Mouse (Mus musculus): ENCODE data around the gene Ifngr2. TPM values are rescaled to one million over a fixed set of nuclear protein-coding genes. Genes with fewer than 3 reads are reported as not detected.
A peak's percentile ranks its signal among the peaks of the same experiment; 100 is the strongest.
"Not testable (repeated sequence)": the region's sequence is repeated elsewhere in the genome, so short reads cannot be mapped to it uniquely, and the experiment has no call there.

Ifngr2 gene
- polyA plus RNA-seq, 1 experiment = 22.0 TPM

- H3K4me3 ChIP-seq (ENCODE audit: insufficient read depth, low read depth, low read length); H3K27ac ChIP-seq (replicated peaks; ENCODE audit: low read depth, low read length); H3K4me1 ChIP-seq (ENCODE audit: control insufficient read depth, insufficient read depth, insufficient read length, low read length): not testable (repeated sequence)
Measured at GRCm38 (mm10) chr16:91530830-91531229, 16.0 kb upstream of the Ifngr2 start.

GRCm38 (mm10) chr16:91531856-91532255, 15.0 kb upstream of the Ifngr2 start:
- Histone ChIP-seq H3K4me1 (ENCODE audit: control insufficient read depth, insufficient read depth, insufficient read length, low read length) (no peaks in the 10 kb centered on the region), H3K4me3 (ENCODE audit: insufficient read depth, low read depth, low read length) (no peak overlapping the region), H3K27ac (replicated peaks; ENCODE audit: low read depth, low read length) (no peak overlapping the region)

- no peak overlapping the region for H3K4me3 ChIP-seq (ENCODE audit: insufficient read depth, low read depth, low read length)
- no peak overlapping the region for H3K27ac ChIP-seq (replicated peaks; ENCODE audit: low read depth, low read length)
- H3K4me1 ChIP-seq (ENCODE audit: control insufficient read depth, insufficient read depth, insufficient read length, low read length) = no peaks in the 10 kb centered on the region
Measured at GRCm38 (mm10) chr16:91532429-91532828, 14.4 kb upstream of the Ifngr2 start.

DNA sequence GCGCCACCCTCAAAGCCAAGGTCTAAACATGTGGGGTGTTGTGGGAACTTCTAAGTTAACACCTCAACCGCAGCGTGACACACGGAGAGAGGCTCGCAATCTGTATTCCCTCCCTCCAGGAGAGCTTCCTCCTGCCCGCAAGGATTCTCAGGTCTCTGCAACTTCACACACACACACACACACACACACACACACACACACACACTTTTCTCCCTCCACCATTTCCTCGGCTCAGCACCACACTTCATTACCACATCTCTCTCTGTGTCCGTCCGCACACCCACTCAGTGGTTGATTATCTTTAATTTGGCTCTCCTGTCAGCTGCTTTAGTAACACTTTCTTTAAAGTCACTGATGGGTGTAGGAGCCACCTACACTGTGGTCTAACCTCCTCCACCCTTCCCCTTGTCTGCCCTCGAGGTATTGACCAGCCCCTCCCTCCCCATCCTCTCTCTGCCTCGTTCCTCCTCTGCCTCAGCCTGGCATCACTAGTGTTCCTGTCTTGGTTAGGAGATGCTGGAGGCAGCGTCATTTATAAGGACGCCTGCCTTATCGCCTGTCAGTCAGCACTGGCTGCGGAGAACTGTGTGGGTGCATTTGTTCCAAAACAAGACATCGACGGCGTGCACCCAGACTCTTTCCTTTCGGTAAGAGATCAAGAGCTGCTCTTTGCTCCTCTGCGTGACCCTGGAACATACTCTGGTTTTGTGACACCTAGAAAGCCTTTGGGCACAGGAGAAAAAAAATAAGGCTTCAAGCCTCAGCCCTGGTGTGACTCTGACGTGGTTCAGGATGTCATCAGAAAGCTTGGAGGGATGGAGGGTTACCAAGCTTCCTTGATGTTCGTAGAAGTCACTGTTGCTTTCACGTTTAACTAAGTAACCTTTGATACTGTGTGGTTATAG, 13.5 kb upstream of the Ifngr2 start:
- Histone ChIP-seq H3K27ac (replicated peaks; ENCODE audit: low read depth, low read length) (no peak overlapping the region), H3K4me3 (ENCODE audit: insufficient read depth, low read depth, low read length) (no peak overlapping the region), H3K4me1 (ENCODE audit: control insufficient read depth, insufficient read depth, insufficient read length, low read length) (peaks cover 5% of the 10 kb centered on the region)

GRCm38 (mm10) chr16:91534477-91534876, 12.4 kb upstream of the Ifngr2 start:
- Histone ChIP-seq H3K27ac (replicated peaks; ENCODE audit: low read depth, low read length) (no peak overlapping the region), H3K4me1 (ENCODE audit: control insufficient read depth, insufficient read depth, insufficient read length, low read length) (peaks cover 10% of the 10 kb centered on the region), H3K4me3 (ENCODE audit: insufficient read depth, low read depth, low read length) (no peak overlapping the region)

DNA sequence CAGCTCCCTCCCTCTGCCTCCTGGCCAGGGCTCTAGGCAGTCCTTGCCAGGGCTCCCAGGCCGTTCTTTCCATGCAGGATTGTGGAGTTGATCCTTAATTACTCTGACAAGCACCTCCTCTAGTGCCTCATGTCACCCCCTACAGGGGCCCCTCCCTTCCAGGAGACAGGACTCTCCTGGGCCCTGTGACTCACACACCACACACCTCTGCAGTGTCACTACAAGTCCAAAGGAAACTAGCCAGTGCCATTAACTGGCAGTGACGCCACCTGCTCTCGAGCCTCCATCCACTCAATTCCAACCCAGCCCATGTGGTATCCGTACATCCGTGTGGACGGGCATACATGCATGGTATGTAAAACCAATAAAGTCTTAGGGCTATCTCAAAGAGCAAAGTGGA, 12.0 kb upstream of the Ifngr2 start:
- Histone ChIP-seq H3K27ac (replicated peaks; ENCODE audit: low read depth, low read length) (no peak overlapping the region), H3K4me3 (ENCODE audit: insufficient read depth, low read depth, low read length) (no peak overlapping the region), H3K4me1 (ENCODE audit: control insufficient read depth, insufficient read depth, insufficient read length, low read length) (peaks cover 10% of the 10 kb centered on the region)

DNA sequence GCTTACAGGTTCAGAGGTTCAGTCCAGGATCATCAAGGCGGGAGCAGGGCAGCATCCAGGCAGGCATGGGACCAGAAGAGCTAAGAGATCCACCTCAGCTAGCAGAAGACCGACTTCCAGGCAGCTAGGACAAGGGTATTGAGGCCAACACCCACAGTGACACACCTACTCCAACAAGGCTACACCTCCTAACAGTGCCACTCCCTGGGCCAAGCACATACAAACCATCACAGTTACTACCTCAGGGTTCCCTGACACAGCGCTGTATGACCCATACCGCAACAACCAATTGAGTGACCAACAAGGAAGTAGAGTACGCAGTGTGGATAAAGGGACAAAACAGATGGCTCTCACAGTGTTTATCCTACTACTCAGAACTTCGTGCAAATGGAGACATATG, 10.5 kb upstream of the Ifngr2 start:
- no peak overlapping the region for H3K27ac ChIP-seq (replicated peaks; ENCODE audit: low read depth, low read length)
- H3K4me1 ChIP-seq (ENCODE audit: control insufficient read depth, insufficient read depth, insufficient read length, low read length) = peaks cover 10% of the 10 kb centered on the region
- H3K4me3 ChIP-seq (ENCODE audit: insufficient read depth, low read depth, low read length) = no peak overlapping the region

DNA sequence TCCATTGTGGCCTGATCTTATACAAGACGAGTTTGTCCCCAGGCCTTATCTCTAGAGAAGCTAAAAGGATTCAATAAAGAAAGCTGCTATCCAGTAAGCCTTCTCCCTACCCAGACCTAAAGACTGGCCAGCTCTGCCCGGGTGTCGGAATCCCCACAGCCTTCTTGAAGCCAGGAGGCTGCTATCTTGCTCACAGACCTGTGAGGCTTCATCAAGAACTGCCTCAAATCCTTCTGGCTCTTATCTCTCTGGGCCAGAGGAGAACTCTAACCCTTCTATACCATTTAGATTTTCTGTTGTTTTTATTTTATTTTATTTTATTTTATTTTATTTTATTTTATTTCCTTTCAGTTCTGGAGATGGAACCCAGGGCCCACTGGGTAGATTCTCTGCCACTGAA, 9.8 kb upstream of the Ifngr2 start:
- H3K27ac ChIP-seq (replicated peaks; ENCODE audit: low read depth, low read length) = no peak overlapping the region
- H3K4me1 ChIP-seq (ENCODE audit: control insufficient read depth, insufficient read depth, insufficient read length, low read length) = peaks cover 10% of the 10 kb centered on the region
- H3K4me3 ChIP-seq (ENCODE audit: insufficient read depth, low read depth, low read length) = no peak overlapping the region

GRCm38 (mm10) chr16:91538051-91538450, 8.8 kb upstream of the Ifngr2 start:
- H3K27ac ChIP-seq (replicated peaks; ENCODE audit: low read depth, low read length) = peak overlapping the region; percentile 90

GRCm38 (mm10) chr16:91538513-91538912, 8.4 kb upstream of the Ifngr2 start:
- no peak overlapping the region for H3K4me3 ChIP-seq (ENCODE audit: insufficient read depth, low read depth, low read length)
- H3K4me1 ChIP-seq (ENCODE audit: control insufficient read depth, insufficient read depth, insufficient read length, low read length) = peaks cover 10% of the 10 kb centered on the region
- H3K27ac ChIP-seq (replicated peaks; ENCODE audit: low read depth, low read length) = peak overlapping the region; percentile 71

More at GRCm38 (mm10) chr16:91538051-91538450, 8.8 kb upstream of the Ifngr2 start:
- no peak overlapping the region for H3K4me3 ChIP-seq (ENCODE audit: insufficient read depth, low read depth, low read length)
- peaks cover 10% of the 10 kb centered on the region for H3K4me1 ChIP-seq (ENCODE audit: control insufficient read depth, insufficient read depth, insufficient read length, low read length)

- Histone ChIP-seq H3K4me1 (ENCODE audit: control insufficient read depth, insufficient read depth, insufficient read length, low read length) (peaks cover 16% of the 10 kb centered on the region), H3K4me3 (ENCODE audit: insufficient read depth, low read depth, low read length) (no peak overlapping the region), H3K27ac (replicated peaks; ENCODE audit: low read depth, low read length) (no peak overlapping the region)
Measured at GRCm38 (mm10) chr16:91541573-91542081, 5.2 kb upstream of the Ifngr2 start.

- Histone ChIP-seq H3K27ac (replicated peaks; ENCODE audit: low read depth, low read length) (no peak overlapping the region), H3K4me3 (ENCODE audit: insufficient read depth, low read depth, low read length) (no peak overlapping the region), H3K4me1 (ENCODE audit: control insufficient read depth, insufficient read depth, insufficient read length, low read length) (peaks cover 10% of the 10 kb centered on the region)
Measured at GRCm38 (mm10) chr16:91543619-91544018, 3.3 kb upstream of the Ifngr2 start.

DNA sequence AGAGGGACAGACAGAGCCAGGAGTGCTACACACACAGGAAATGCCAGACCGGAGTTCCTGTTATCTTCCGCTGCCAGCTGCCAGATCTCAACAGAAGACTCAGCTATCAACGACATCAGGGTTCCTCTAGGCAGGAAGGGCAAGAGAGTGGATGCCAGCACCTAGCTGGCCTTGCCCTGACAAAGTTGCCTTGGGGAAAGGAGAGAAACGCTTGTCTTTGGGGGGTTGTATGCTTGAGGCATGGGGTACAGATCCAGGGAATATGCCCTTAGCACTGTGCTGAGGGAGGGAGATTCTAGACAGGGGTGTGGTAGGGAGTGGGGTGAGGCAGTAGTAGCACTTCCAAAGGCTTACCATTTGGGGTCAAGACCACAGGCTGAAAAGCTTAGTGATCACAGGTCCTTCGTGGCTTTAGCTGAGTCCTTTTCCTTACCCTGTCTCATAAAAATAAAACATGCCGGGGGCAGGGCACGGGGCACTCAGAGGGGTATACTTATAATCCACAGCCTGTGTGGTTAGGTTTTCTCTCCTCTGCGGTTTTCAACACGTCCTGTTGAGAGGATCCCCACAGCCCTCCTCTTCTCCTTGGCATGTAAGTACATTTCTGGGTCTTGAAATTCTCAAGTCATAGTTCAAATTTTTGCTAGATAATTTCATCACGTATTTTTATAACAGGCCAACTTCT, 1.1 kb upstream of the Ifngr2 start:
- 0 out of 2 replicates have a peak overlapping the region, but pooled peaks have one; percentile 57 for H3K4me3 ChIP-seq (ENCODE audit: insufficient read depth, low read depth, low read length)
- peak overlapping the region; percentile 60 for H3K27ac ChIP-seq (replicated peaks; ENCODE audit: low read depth, low read length)
- H3K4me1 ChIP-seq (ENCODE audit: control insufficient read depth, insufficient read depth, insufficient read length, low read length) = peaks cover 13% of the 10 kb centered on the region

DNA sequence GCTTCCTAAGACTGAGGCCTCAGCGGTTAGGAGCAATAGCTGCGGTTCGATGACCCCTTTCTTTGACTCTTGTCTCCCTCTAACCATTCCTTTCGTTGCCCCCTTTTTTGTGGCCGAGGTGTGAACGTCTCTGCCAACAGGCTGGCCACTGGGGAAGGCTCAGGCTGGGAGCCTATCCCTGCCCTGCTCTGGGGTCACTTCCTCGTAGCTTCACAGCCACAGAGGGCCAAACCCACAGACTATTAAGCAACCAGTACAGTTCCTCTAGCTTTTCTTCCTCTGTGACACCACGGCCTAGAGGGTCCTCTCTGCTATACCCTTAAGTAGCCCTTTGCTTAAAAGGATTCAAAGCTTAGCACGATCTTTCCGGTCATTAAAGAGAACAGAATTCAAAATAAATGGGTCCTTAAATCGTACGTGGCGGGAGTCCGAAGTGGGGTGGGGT, 459 bp upstream of the Ifngr2 start:
- peak overlapping the region; percentile 57 for H3K4me3 ChIP-seq (ENCODE audit: insufficient read depth, low read depth, low read length)
- H3K4me1 ChIP-seq (ENCODE audit: control insufficient read depth, insufficient read depth, insufficient read length, low read length) = peaks cover 16% of the 10 kb centered on the region
- peak overlapping the region; percentile 60 for H3K27ac ChIP-seq (replicated peaks; ENCODE audit: low read depth, low read length)

GRCm38 (mm10) chr16:91547974-91548373, 1.1 kb downstream of the Ifngr2 start:
- Histone ChIP-seq H3K4me3 (ENCODE audit: insufficient read depth, low read depth, low read length) (peak overlapping the region; percentile 100), H3K4me1 (ENCODE audit: control insufficient read depth, insufficient read depth, insufficient read length, low read length) (peaks cover 20% of the 10 kb centered on the region), H3K27ac (replicated peaks; ENCODE audit: low read depth, low read length) (peak overlapping the region; percentile 85)

Data from brown adipose tissue, adult 24 weeks (tissue).